Mouse (Mus musculus) left cerebral cortex, adult 8-10 months (tissue): Measurements from ENCODE around the gene Nkd2. TPM values are rescaled to one million over a fixed set of nuclear protein-coding genes. Genes with fewer than 3 reads are reported as not detected.

Source experiments
- DNase-seq, 2 experiments: peaks; one replicate each; pipeline ENCODE4 v3.0.0; 2022; ENCODE audit warnings: low spot score in 2 of 2
- total RNA-seq, 4 experiments: library from RNA; stranded (reverse); gene quantifications; 2 replicates each; pipeline ENCODE4 v1.2.4; 2022

Nkd2 gene
- total RNA-seq, 4 experiments from 2014 or later, result 2.6 to 3.4 (median 3.2) TPM

DNA sequence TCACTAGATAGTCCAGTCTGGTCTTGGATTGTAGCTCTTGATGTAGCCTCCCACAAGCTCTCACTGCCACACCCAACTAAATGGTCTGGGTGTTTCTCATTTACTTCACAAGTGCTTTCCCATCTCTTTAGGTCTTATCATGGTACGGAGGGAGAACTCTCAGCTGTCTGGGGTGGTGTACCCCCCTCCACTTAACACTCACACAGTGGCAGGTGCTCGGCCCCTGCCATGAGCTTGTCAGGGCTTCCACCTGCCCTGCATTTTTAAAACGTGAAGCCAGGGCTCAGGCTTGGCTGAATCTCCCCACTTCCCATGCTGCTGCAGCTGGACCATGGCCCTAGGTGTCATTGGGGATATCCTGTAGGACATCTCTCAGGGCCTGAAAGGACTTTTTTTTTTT, 28.5 kb downstream of the Nkd2 start:
- no peak for DNase-seq

DNA sequence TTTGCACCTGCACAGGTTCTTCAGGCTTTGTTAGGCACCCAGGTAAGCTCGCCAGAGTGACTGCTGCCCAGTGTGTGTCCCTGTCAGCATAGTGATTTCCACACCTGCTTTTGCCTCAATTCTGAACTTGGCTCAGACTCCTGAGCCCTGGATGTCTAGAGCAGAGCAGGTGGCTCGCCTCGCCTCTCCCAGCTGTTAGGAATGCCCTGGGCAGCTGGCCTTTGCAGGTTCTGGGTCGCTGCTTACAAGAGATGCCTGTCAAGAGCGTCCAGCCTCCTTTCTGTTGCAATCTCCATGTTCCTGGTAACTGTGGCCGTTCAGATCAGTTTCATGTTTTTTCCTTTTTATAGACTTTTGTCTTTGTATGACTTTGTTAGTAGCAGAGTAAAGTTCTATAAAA, 31.1 kb downstream of the Nkd2 start:
- DNase-seq, result no peak

DNA sequence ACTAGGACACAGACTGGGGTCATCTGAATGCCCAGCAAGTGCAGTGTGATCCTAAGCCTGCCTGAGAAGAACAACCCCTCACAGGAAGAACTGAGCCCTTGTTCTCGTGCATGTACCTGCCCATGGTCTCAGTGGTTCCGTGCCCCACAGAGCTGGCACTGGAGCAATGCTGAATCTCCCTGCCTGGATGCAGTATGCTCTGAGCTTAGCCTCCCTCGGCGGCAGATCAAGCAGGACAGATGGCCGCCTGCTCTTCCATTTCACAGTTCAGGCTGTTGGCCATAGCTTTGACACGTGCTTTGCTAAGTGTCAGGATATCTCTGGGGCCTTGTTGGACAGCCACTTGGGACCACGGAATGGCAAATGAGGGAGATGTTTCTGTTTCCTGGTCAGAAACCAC, 33.2 kb downstream of the Nkd2 start:
- DNase-seq, result no peak

- no peak for DNase-seq
Measured at GRCm38 (mm10) chr13:73812936-73813335, 34.5 kb downstream of the Nkd2 start.

DNA sequence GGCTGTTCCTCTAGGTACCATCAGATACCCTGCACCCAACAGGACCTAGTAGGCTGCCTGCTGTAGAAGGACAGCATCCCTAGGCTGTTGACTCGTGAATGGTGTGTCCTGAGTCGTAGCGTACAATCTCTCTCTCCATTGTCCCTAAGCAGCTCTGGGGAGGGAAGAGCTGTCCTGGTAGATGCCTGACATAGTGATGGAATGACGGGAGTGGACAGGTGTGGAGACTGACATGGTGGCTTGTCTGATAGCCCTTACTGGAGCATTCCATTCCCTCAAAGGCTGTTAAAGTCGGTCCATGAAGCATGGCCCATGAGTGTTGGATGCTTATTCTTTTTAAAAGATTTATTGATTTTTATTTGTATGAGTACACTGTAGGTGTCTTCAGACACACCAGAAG, 42.5 kb downstream of the Nkd2 start:
- DNase-seq, result no peak

- DNase-seq, result peak in 1 of 2 experiments; percentile 12
Measured at GRCm38 (mm10) chr13:73803450-73804178, 43.8 kb downstream of the Nkd2 start.

- DNase-seq, result no peak
Measured at GRCm38 (mm10) chr13:73799110-73799509, 48.3 kb downstream of the Nkd2 start.

GRCm38 (mm10) chr13:73793171-73793570, 54.3 kb downstream of the Nkd2 start:
- no peak for DNase-seq

DNA sequence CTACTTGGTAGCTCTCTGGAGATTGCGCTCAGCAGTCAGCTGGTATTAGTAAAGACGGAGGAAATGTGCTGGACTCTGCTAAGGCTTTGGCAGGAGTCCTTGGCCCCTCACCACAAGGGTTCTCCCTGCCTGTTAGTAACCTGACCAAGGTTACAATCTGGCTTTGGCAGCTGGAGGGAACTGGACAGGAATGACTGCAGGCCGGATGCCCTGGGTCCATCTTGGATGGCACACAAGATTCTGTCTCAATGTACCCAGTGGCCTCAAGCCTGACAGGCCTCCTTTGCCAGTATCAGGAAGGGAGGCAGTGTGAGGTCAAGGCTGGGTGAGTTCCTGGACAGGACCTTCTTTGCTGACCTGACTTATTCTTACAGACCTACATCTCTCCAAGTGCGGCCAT, 55.3 kb downstream of the Nkd2 start:
- no peak for DNase-seq

DNA sequence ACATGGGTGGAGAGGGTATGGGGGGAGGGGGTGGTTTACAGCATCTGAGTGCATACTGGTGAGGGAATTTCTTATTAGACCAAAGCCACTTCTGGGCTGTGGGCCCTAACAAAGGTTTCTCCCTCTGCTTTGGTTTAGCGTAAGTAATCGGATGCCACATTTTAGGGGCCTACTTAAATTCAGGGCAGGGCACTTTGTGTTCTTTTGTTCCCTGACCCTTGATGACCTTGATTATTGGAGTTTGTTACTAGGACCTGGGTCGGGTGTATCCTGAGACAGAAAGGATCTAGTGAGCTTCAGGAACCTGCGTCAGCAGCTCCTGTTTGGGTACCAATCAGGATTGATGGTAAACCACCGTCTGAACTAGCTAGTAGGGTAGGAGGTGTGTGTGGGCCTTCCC, 64.9 kb downstream of the Nkd2 start:
- no peak for DNase-seq

- no peak for DNase-seq
Measured at GRCm38 (mm10) chr13:73777578-73777977, 69.9 kb downstream of the Nkd2 start.

DNA sequence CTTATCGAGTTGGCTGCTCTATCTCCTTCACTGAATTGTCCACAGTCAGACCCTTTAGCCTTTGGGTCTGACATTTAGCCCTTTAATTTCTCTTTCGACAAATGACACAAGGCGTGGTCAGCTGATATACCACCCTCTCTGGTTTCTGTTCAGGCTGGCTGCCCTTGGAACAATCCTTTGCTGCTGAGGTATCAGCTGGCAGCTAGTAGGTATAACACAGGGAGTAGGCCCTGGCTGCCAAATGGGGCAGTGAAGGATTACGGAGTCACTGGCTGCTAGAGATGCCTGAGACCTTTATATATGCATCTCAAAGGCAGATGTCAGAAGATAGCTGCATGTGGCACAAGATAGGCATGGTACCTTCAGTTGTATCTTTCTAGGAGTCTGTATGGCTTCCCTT, 71.6 kb downstream of the Nkd2 start:
- DNase-seq, result no peak

DNA sequence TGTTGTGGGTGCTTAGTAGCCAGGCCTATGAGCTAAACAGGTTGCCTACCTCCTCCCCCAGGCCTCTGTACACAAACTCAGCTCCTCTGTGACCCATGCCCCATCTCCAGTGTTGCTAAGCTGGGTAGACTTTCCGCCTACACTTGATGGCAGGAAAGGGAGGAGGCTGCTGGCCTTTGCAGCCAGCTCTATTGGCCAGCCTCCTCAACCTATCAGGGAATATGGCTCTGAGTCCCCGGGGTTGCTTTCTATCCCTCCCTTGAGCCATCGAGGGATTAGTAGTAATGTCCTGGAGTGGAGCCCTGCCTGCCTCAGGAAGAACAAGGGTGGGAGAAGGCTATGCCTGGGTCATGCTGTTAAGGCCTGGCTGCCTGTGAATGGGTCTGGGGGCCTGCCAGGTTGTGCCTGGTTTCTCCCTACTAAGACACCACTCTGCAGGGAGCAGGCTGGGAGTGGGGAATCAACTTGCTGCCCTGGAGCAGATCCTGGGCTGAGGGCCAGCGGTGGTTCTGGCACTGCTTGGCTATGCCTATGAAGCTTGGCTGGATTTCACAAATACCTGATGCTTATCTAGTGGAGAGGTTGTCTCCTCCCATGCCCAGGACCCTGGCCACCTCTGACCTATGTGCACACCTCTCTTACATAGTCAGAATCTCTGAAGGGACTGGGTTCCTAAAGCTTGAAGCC, 73.8 kb downstream of the Nkd2 start:
- DNase-seq, result no peak

GRCm38 (mm10) chr13:73772655-73773054, 74.8 kb downstream of the Nkd2 start:
- no peak for DNase-seq

- no peak for DNase-seq
Measured at GRCm38 (mm10) chr13:73771131-73771530, 76.3 kb downstream of the Nkd2 start.

DNA sequence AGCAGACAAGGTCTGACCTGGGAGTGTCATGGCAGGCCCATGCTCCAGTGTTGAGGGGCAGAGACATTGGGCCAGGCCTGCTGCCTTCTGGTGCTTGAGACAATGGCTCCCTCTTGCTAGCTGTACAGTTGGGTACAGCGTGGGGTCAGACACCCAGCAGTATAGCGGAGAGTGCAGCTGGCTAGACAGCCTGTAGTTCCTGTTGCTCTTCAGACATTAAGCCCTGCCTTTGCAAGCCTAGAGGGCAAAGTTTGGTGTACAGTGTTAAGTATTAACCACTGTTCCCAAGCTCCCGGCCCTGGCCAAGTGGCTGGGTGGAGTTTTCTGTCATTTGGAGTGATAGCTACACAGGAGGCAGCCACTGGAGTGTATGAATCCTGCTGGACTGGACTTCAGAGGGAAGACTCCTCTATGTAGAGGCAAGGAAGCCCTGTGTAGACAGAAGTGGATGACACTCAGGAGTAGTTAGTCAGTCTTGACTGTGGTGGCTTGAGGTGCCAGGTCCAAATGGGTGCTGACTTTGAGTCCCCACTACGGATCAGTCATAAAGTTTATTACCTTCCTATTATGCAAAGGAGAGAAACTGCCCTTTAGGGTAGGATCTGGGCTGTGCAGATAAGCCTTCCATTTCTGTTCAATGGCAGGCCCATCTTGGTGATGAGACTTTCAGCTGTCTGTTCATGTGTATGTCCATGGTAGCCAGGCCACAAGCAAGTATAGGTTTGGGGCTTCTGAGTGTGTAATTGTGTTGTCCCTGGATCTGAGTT, 77.3 kb downstream of the Nkd2 start:
- no peak for DNase-seq

Other genes with a start within 250 kb of the Nkd2 start
- 100 to 1,000 TPM; 112 to 134 (median 122) TPM for gene Clptm1l, start 243.6 kb downstream of the Nkd2 start, total RNA-seq
- gene Tert, start 220.7 kb downstream of the Nkd2 start, total RNA-seq, result 1 to 10 TPM; 1.8 to 4.6 (median 2.6) TPM
- not detected for gene Slc6a18, start 169.6 kb downstream of the Nkd2 start, total RNA-seq
- under 1 TPM in 2 of 4 experiments, not detected in 2; 0.17 to 0.18 TPM for gene Slc6a19, start 142.8 kb downstream of the Nkd2 start, total RNA-seq
- gene Slc12a7, start 114.5 kb downstream of the Nkd2 start, total RNA-seq, result 10 to 100 TPM in 1 of 4 experiments, 1 to 10 TPM in 3; 3.5 to 10.8 (median 5.5) TPM
- 1 to 10 TPM in 1 of 4 experiments, under 1 TPM in 3; 0.37 to 2.4 (median 0.70) TPM for gene Trip13, start 90.2 kb upstream of the Nkd2 start, total RNA-seq
- gene Brd9, start 90.2 kb upstream of the Nkd2 start, total RNA-seq, result 10 to 100 TPM; 75.5 to 86.0 (median 76.3) TPM
- not detected for gene Zdhhc11, start 116.2 kb upstream of the Nkd2 start, total RNA-seq
- gene Tppp, start 161.8 kb upstream of the Nkd2 start, total RNA-seq, result 100 to 1,000 TPM; 315 to 345 (median 329) TPM
- 1 to 10 TPM; 2.6 to 3.7 (median 2.9) TPM for gene Cep72, start 214.7 kb upstream of the Nkd2 start, total RNA-seq